Mouse (Mus musculus) E14TG2a.4 (cell line): Measurements from ENCODE around the gene Ubl7.

Experiments used
- H3K27me3 ChIP-seq: 2 replicates; pipeline ENCODE4 v1.6.1; 2014; ENCODE audit warnings: low read length, control low read depth; ENCODE audit not compliant: insufficient read depth
- H3K36me3 ChIP-seq: 2 replicates; pipeline ENCODE4 v1.6.1; 2014; ENCODE audit warnings: low read length, control low read depth; ENCODE audit not compliant: insufficient read depth
- H3K4me1 ChIP-seq: replicated peaks from 2 replicates; pipeline ENCODE4 v1.6.1; 2014; ENCODE audit warnings: low read depth, low read length, control low read depth
- H3K4me3 ChIP-seq: replicated peaks from 2 replicates; pipeline ENCODE4 v1.5.1; 2014; ENCODE audit warnings: mild to moderate bottlenecking, low read length
- H3K9me3 ChIP-seq: 2 replicates; pipeline ENCODE4 v1.6.1; 2014; ENCODE audit warnings: low read length, control low read depth
- CTCF ChIP-seq: conservative IDR thresholded peaks from 2 replicates; pipeline ENCODE4 v1.5.1; 2014; ENCODE audit warnings: low read length
- NANOG ChIP-seq: IDR thresholded peaks from 2 replicates; pipeline ENCODE4 v1.6.1; 2014; ENCODE audit warnings: borderline replicate concordance, low read length, mixed read lengths
- POU5F1 ChIP-seq: IDR thresholded peaks from 2 replicates; pipeline ENCODE4 v1.6.1; 2014; ENCODE audit warnings: low read length, borderline replicate concordance

The Ubl7 gene

GRCm38 (mm10) chr9:57902132-57902531, 8.6 kb upstream of the Ubl7 start:
- Histone ChIP-seq H3K9me3 (no peaks in the 10 kb centered on the region), H3K36me3 (no peaks in the 10 kb centered on the region), H3K4me1 (peaks cover 42% of the 10 kb centered on the region), H3K27me3 (no peaks in the 10 kb centered on the region), H3K4me3 (no peak overlapping the region)
- TF ChIP-seq POU5F1 = no peak
- TF ChIP-seq NANOG = no peak
- no peak for TF ChIP-seq CTCF

GRCm38 (mm10) chr9:57903589-57904249, 7.1 kb upstream of the Ubl7 start:
- no peak for TF ChIP-seq CTCF
- no peak for TF ChIP-seq POU5F1
- TF ChIP-seq NANOG = no peak
- no peaks in the 10 kb centered on the region for H3K36me3 ChIP-seq

GRCm38 (mm10) chr9:57904250-57904644, 6.5 kb upstream of the Ubl7 start:
- Histone ChIP-seq H3K4me1 (peaks cover 42% of the 10 kb centered on the region), H3K9me3 (no peaks in the 10 kb centered on the region), H3K27me3 (no peaks in the 10 kb centered on the region), H3K36me3 (no peaks in the 10 kb centered on the region), H3K4me3 (no peak overlapping the region)
- no peak for TF ChIP-seq POU5F1
- no peak for TF ChIP-seq NANOG
- TF ChIP-seq CTCF = no peak

More at GRCm38 (mm10) chr9:57903589-57904249, 7.1 kb upstream of the Ubl7 start:
- no peaks in the 10 kb centered on the region for H3K27me3 ChIP-seq
- H3K4me3 ChIP-seq = no peak overlapping the region
- no peaks in the 10 kb centered on the region for H3K9me3 ChIP-seq
- H3K4me1 ChIP-seq = peaks cover 42% of the 10 kb centered on the region

GRCm38 (mm10) chr9:57907206-57907605, 3.6 kb upstream of the Ubl7 start:
- Histone ChIP-seq H3K9me3 (no peaks in the 10 kb centered on the region), H3K4me3 (no peak overlapping the region), H3K4me1 (peaks cover 35% of the 10 kb centered on the region), H3K36me3 (no peaks in the 10 kb centered on the region), H3K27me3 (no peaks in the 10 kb centered on the region)
- TF ChIP-seq NANOG (no peak), CTCF (no peak), POU5F1 (no peak)

GRCm38 (mm10) chr9:57912571-57912970, 1.8 kb downstream of the Ubl7 start:
- Histone ChIP-seq H3K4me1 (peaks cover 15% of the 10 kb centered on the region), H3K27me3 (no peaks in the 10 kb centered on the region), H3K36me3 (peaks cover 40% of the 10 kb centered on the region), H3K4me3 (no peak overlapping the region), H3K9me3 (no peaks in the 10 kb centered on the region)
- TF ChIP-seq CTCF (no peak), POU5F1 (no peak), NANOG (no peak)

GRCm38 (mm10) chr9:57921491-57922060, 10.8 kb downstream of the Ubl7 start:
- TF ChIP-seq CTCF (no peak), NANOG (no peak), POU5F1 (no peak)
- H3K4me3 ChIP-seq = 0 out of 2 replicates have a peak overlapping the region, but pooled peaks have one; percentile 20
- H3K4me1 ChIP-seq = peaks cover 38% of the 10 kb centered on the region
- peaks cover 81% of the 10 kb centered on the region for H3K36me3 ChIP-seq
- H3K9me3 ChIP-seq = no peaks in the 10 kb centered on the region
- no peaks in the 10 kb centered on the region for H3K27me3 ChIP-seq

GRCm38 (mm10) chr9:57922381-57922780, 11.6 kb downstream of the Ubl7 start:
- Histone ChIP-seq H3K36me3 (peaks cover 83% of the 10 kb centered on the region), H3K9me3 (no peaks in the 10 kb centered on the region), H3K4me3 (no peak overlapping the region), H3K4me1 (peaks cover 38% of the 10 kb centered on the region), H3K27me3 (no peaks in the 10 kb centered on the region)
- TF ChIP-seq NANOG (no peak), POU5F1 (no peak), CTCF (no peak)

- H3K36me3 ChIP-seq = peaks cover 87% of the 10 kb centered on the region
- TF ChIP-seq POU5F1 = no peak
- TF ChIP-seq CTCF = no peak
- TF ChIP-seq NANOG = no peak
- peaks cover 38% of the 10 kb centered on the region for H3K4me1 ChIP-seq
- no peaks in the 10 kb centered on the region for H3K9me3 ChIP-seq
- H3K27me3 ChIP-seq = no peaks in the 10 kb centered on the region
- no peak overlapping the region for H3K4me3 ChIP-seq
These were observed 12.3 kb downstream of the Ubl7 start for GRCm38 (mm10) chr9:57923046-57923445.
